Mouse (Mus musculus) forebrain, embryonic 16.5 days (tissue): ENCODE results near the gene Rad51b. TPM values are rescaled to one million over a fixed set of nuclear protein-coding genes. Genes with fewer than 3 reads are reported as not detected.

ENCODE experiments used
- ATAC-seq: fragments of 200-750 bp; cut with Nextera tagmentation; 2 replicates; pipeline ENCODE4 v1.8.0; 2017; ENCODE audit warnings: mild to moderate bottlenecking, moderate library complexity
- H3K27ac ChIP-seq: fragments of 300-500 bp; sonication (generic); 2 replicates; pipeline ENCODE4 v1.5.1; 2014; ENCODE audit warnings: low read length, control low read depth
- H3K27me3 ChIP-seq: fragments of 300-500 bp; sonication (generic); replicated peaks from 2 replicates; pipeline ENCODE4 v1.6.1; 2014; ENCODE audit warnings: low read length; ENCODE audit not compliant: control insufficient read depth, insufficient read depth
- H3K36me3 ChIP-seq: fragments of 300-500 bp; sonication (generic); 2 replicates; pipeline ENCODE4 v1.6.1; 2014; ENCODE audit not compliant: control insufficient read depth, insufficient read depth
- H3K4me1 ChIP-seq: fragments of 300-500 bp; sonication (generic); replicated peaks from 2 replicates; pipeline ENCODE4 v1.6.1; 2014; ENCODE audit warnings: low read length; ENCODE audit not compliant: control insufficient read depth, insufficient read depth
- H3K4me2 ChIP-seq: fragments of 300-500 bp; sonication (generic); 2 replicates; pipeline ENCODE4 v1.6.1; 2014; ENCODE audit warnings: mild to moderate bottlenecking, low read length, control low read depth
- H3K4me3 ChIP-seq: fragments of 300-500 bp; sonication (generic); replicated peaks from 2 replicates; pipeline ENCODE4 v1.5.1; 2014; ENCODE audit warnings: mild to moderate bottlenecking, low read length, control low read depth
- H3K9ac ChIP-seq: fragments of 300-500 bp; sonication (generic); replicated peaks from 2 replicates; pipeline ENCODE4 v1.6.1; 2014; ENCODE audit warnings: low read depth, low read length, control low read depth
- H3K9me3 ChIP-seq: fragments of 300-500 bp; sonication (generic); 2 replicates; pipeline ENCODE4 v1.6.1; 2016; ENCODE audit warnings: low read length; ENCODE audit not compliant: control insufficient read depth
- WGBS: fragments of 180-500 bp; shearing (Covaris S2); extraction: QIAGEN DNeasy Blood & Tissue Kit; methylation state at CpG from one replicate; pipeline ENCODE4 v1.1.7; 2014; 5-methylcytosine and 5-hydroxymethylcytosine counted together
- polyA plus RNA-seq: library from polyadenylated mRNA; unstranded; fragments of >200 nt; fragmentation: Nextera tagmentation; extraction: Ambion mirVana; gene quantifications from 2 replicates; pipeline ENCODE4 v1.2.1, GENCODE M21; 2015

Rad51b gene
- polyA plus RNA-seq, 1 experiment from 2014 or later: 2.6 TPM

- Histone ChIP-seq H3K9ac (no peak overlapping the region), H3K4me1 (peaks cover 25% of the 10 kb centered on the region), H3K4me3 (no peak overlapping the region), H3K27me3 (no peaks in the 10 kb centered on the region), H3K36me3 (no peaks in the 10 kb centered on the region), H3K27ac (no peak overlapping the region), H3K4me2 (no peak overlapping the region), H3K9me3 (no peaks in the 10 kb centered on the region)
- no peak for ATAC-seq
- 41% methylated on average over 4 of the region's 4 CpGs for WGBS
Observed at GRCm38 (mm10) chr12:79748862-79749261, 451.8 kb downstream of the Rad51b start.

DNA sequence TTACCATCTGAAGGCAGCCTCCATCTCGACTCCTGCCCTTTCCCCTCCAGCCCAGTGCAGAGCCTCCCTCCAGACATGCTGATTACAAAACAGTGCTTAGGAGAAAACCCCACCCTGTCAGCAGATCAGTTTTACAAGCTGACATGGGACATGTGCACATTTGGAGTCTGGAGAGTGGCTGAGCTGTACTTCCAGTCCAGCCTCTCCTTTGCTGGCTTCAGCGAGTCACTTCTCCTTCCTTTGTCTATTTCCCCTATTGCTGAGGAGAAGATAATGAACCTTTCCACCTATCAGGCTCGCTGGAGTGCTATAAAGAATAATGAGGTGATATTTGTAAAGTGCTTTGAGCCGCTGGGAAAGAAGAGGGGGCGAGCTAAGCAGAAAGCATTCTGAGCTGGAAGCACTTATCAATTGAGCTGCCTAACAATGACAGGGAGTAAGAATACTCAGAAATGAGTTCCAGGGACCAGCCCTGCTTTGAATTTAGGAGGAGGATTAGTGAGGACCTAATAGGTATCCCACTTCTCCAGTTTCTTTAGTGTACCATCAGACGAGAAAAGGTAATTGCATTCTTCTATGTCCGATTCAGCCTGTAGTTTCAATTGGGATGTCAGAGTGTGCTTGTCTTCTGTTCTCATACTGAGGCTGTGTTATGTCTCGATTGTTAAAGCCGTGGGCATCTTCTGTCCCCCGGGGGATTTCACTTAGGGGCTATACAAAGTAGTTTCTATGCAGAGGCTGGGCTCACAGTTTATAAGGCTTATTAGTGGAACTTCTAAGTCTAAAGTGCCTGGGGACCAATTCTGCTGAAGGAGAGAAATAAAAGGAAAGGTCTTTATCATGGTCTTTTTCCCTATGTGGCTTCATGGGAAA, 453.4 kb downstream of the Rad51b start:
- no peak overlapping the region for H3K4me2 ChIP-seq

GRCm38 (mm10) chr12:79751781-79752180, 454.7 kb downstream of the Rad51b start:
- Histone ChIP-seq H3K4me2 (no peak overlapping the region), H3K36me3 (no peaks in the 10 kb centered on the region), H3K27me3 (no peaks in the 10 kb centered on the region), H3K9ac (no peak overlapping the region; the same call in 1 of the 2 replicates), H3K4me3 (no peak overlapping the region), H3K27ac (no peak overlapping the region), H3K9me3 (no peaks in the 10 kb centered on the region), H3K4me1 (peaks cover 22% of the 10 kb centered on the region)
- 16% methylated on average over 8 of the region's 8 CpGs for WGBS
- no peak for ATAC-seq

More for the DNA sequence above, 453.4 kb downstream of the Rad51b start:
- Histone ChIP-seq H3K36me3 (no peaks in the 10 kb centered on the region), H3K27ac (no peak overlapping the region), H3K9me3 (no peaks in the 10 kb centered on the region), H3K4me3 (no peak overlapping the region), H3K9ac (0 out of 2 replicates have a peak overlapping the region, but pooled peaks have one; percentile 1), H3K27me3 (no peaks in the 10 kb centered on the region), H3K4me1 (peaks cover 25% of the 10 kb centered on the region)
- peak; percentile 72 for ATAC-seq
- WGBS: 5% methylated on average over 10 of the region's 10 CpGs

- WGBS: 30% methylated on average over 5 of the region's 5 CpGs
- no peaks in the 10 kb centered on the region for H3K27me3 ChIP-seq
- no peak for ATAC-seq
- no peaks in the 10 kb centered on the region for H3K36me3 ChIP-seq
- H3K27ac ChIP-seq: no peak overlapping the region
- no peak overlapping the region for H3K4me3 ChIP-seq
- no peak overlapping the region for H3K4me2 ChIP-seq
- H3K4me1 ChIP-seq: peaks cover 22% of the 10 kb centered on the region
- no peak overlapping the region for H3K9ac ChIP-seq
- H3K9me3 ChIP-seq: no peaks in the 10 kb centered on the region
Observed at GRCm38 (mm10) chr12:79752189-79752588, 455.1 kb downstream of the Rad51b start.

GRCm38 (mm10) chr12:79755617-79756016, 458.5 kb downstream of the Rad51b start:
- H3K4me1 ChIP-seq: peaks cover 13% of the 10 kb centered on the region
- H3K9ac ChIP-seq: no peak overlapping the region
- H3K27me3 ChIP-seq: no peaks in the 10 kb centered on the region
- WGBS: 68% methylated on average over 4 of the region's 4 CpGs
- H3K9me3 ChIP-seq: no peaks in the 10 kb centered on the region
- no peaks in the 10 kb centered on the region for H3K36me3 ChIP-seq
- H3K4me3 ChIP-seq: no peak overlapping the region
- H3K27ac ChIP-seq: no peak overlapping the region
- H3K4me2 ChIP-seq: no peak overlapping the region
- no peak for ATAC-seq

DNA sequence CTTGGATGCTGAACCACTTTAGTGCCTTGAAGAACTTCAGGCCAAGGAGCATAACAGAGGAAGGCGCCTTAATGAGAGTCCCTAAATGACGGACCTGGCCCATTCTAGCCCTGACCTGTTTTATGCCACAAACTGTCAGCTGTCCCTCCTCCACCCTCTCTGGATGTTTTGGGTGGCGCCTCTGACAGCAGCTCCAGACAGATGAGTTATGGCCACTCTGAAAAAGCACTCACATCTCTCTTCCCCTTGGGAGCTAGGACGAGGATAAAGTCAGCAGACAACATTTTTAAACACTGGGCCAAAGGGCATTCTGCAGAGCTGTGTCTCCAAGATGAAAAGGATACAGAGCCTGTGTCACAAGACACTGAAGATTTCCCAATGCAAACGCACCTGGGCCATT, 459.3 kb downstream of the Rad51b start:
- Histone ChIP-seq H3K27ac (no peak overlapping the region), H3K9me3 (no peaks in the 10 kb centered on the region), H3K4me2 (no peak overlapping the region), H3K27me3 (no peaks in the 10 kb centered on the region), H3K4me1 (peaks cover 9% of the 10 kb centered on the region), H3K9ac (no peak overlapping the region), H3K4me3 (no peak overlapping the region), H3K36me3 (no peaks in the 10 kb centered on the region)
- 87% methylated on average over 5 of the region's 5 CpGs for WGBS
- ATAC-seq: no peak

GRCm38 (mm10) chr12:79757775-79758174, 460.7 kb downstream of the Rad51b start:
- Histone ChIP-seq H3K27me3 (no peaks in the 10 kb centered on the region), H3K4me1 (no peaks in the 10 kb centered on the region), H3K27ac (no peak overlapping the region), H3K36me3 (no peaks in the 10 kb centered on the region), H3K4me3 (no peak overlapping the region), H3K4me2 (no peak overlapping the region), H3K9me3 (no peaks in the 10 kb centered on the region), H3K9ac (no peak overlapping the region)
- 89% methylated on average over 4 of the region's 4 CpGs for WGBS
- ATAC-seq: no peak

GRCm38 (mm10) chr12:79759180-79759902, 462.3 kb downstream of the Rad51b start:
- no peak overlapping the region for H3K9ac ChIP-seq
- no peaks in the 10 kb centered on the region for H3K27me3 ChIP-seq
- ATAC-seq: no peak
- H3K36me3 ChIP-seq: no peaks in the 10 kb centered on the region
- no peaks in the 10 kb centered on the region for H3K4me1 ChIP-seq
- no peak overlapping the region for H3K27ac ChIP-seq
- no peaks in the 10 kb centered on the region for H3K9me3 ChIP-seq
- 76% methylated on average over 8 of the region's 8 CpGs for WGBS
- H3K4me2 ChIP-seq: no peak overlapping the region
- no peak overlapping the region for H3K4me3 ChIP-seq

DNA sequence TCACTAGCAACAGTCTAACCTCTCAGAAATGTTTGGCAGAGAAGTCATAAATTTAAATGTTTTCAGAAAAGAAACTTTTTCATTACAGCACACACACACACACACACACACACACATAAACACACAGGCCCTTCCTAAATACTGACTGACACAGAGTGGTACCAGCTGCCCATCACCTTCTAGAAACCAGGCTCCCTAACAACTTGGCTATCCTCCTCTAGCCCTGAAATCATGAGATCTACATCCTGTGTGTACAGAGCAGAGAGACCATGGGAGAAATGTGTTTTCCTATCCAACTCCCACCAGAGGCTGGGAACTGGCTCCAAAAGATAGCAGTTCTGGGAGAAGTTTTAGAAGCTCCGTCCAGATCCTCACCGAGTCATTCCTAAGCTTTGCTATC, 464.1 kb downstream of the Rad51b start:
- no peak overlapping the region for H3K27ac ChIP-seq
- no peak overlapping the region for H3K4me3 ChIP-seq
- H3K9ac ChIP-seq: no peak overlapping the region
- no peak for ATAC-seq
- H3K4me1 ChIP-seq: no peaks in the 10 kb centered on the region
- no peaks in the 10 kb centered on the region for H3K9me3 ChIP-seq
- H3K27me3 ChIP-seq: no peaks in the 10 kb centered on the region
- H3K4me2 ChIP-seq: no peak overlapping the region
- H3K36me3 ChIP-seq: no peaks in the 10 kb centered on the region
- WGBS: 93% methylated on average over 2 of the region's 2 CpGs
